Mouse (Mus musculus) limb, embryonic 14.5 days (tissue): Measurements from ENCODE around the gene Hacl1. TPM values are rescaled to one million over a fixed set of nuclear protein-coding genes. Genes with fewer than 3 reads are reported as not detected.
"Not testable (repeated sequence)": the region's sequence is repeated elsewhere in the genome, so short reads cannot be mapped to it uniquely, and the experiment has no call there.

Experiments
- ATAC-seq: fragments of 200-750 bp; cut with Nextera tagmentation; 2 replicates; pipeline ENCODE4 v1.8.0; 2017; ENCODE audit warnings: low read depth, moderate number of reproducible peaks, moderate TSS enrichment; ENCODE audit not compliant: low FRiP score
- DNase-seq: peaks from one replicate; pipeline ENCODE4 v3.0.0-alpha.2; 2015; ENCODE audit warnings: low spot score
- H3K27ac ChIP-seq: fragments of 300-500 bp; sonication (generic); replicated peaks from 2 replicates; pipeline ENCODE4 v1.5.1; 2014; ENCODE audit warnings: low read depth, mild to moderate bottlenecking, low read length, moderate library complexity, mixed read lengths
- H3K27me3 ChIP-seq: fragments of 300-500 bp; sonication (generic); 2 replicates; pipeline ENCODE4 v1.6.1; 2014; ENCODE audit warnings: low read length, mixed read lengths; ENCODE audit not compliant: control insufficient read depth, insufficient read depth
- H3K36me3 ChIP-seq: fragments of 300-500 bp; sonication (generic); 2 replicates; pipeline ENCODE4 v1.6.1; 2014; ENCODE audit warnings: mild to moderate bottlenecking, low read length, moderate library complexity, mixed read lengths; ENCODE audit not compliant: control insufficient read depth, insufficient read depth
- H3K4me1 ChIP-seq: fragments of 300-500 bp; sonication (generic); 2 replicates; pipeline ENCODE4 v1.6.1; 2014; ENCODE audit warnings: antibody characterized with exemption, low read length, mixed read lengths; ENCODE audit not compliant: control insufficient read depth, insufficient read depth
- H3K4me2 ChIP-seq: fragments of 300-500 bp; sonication (generic); replicated peaks from 2 replicates; pipeline ENCODE4 v1.6.1; 2014; ENCODE audit warnings: low read depth, mild to moderate bottlenecking, low read length, moderate library complexity; ENCODE audit not compliant: severe bottlenecking
- H3K4me3 ChIP-seq: fragments of 300-500 bp; sonication (generic); replicated peaks from 2 replicates; pipeline ENCODE4 v1.5.1; 2014; ENCODE audit warnings: low read length
- H3K9ac ChIP-seq: fragments of 300-500 bp; sonication (generic); 2 replicates; pipeline ENCODE4 v1.6.1; 2014; ENCODE audit warnings: mild to moderate bottlenecking, low read depth, low read length, moderate library complexity; ENCODE audit not compliant: severe bottlenecking
- H3K9me3 ChIP-seq: fragments of 300-500 bp; sonication (generic); 2 replicates; pipeline ENCODE4 v1.6.1; 2016; ENCODE audit warnings: low read length; ENCODE audit not compliant: control insufficient read depth
- POLR2A ChIP-seq: fragments of 200-500 bp; IDR thresholded peaks from 2 replicates; pipeline ENCODE4 v1.8.0; 2012; ENCODE audit warnings: inconsistent platforms, mild to moderate bottlenecking, moderate library complexity, borderline replicate concordance; ENCODE audit not compliant: insufficient read depth, insufficient read length; ENCODE audit errors: extremely low read depth
- WGBS: fragments of 180-500 bp; shearing (Covaris S2); extraction: QIAGEN DNeasy Blood & Tissue Kit; methylation state at CpG from one replicate; pipeline ENCODE4 v1.1.7; 2014; 5-methylcytosine and 5-hydroxymethylcytosine counted together
- polyA plus RNA-seq, 2 experiments: library from polyadenylated mRNA; depleted of rRNA in 1 of 2; stranded (reverse) in 1 of 2; unstranded in 1 of 2; fragments of >200 nt; fragmentation: Nextera tagmentation in 1 of 2; extraction: Ambion mirVana in 1 of 2; gene quantifications; 2 replicates each; pipeline versions ENCODE4 v1.2.1 to v1.2.3; 2012 to 2014

Hacl1 gene
- polyA plus RNA-seq, 2 experiments, result 16.5 to 18.2 TPM

GRCm38 (mm10) chr14:31611986-31612385 lies 29.1 kb downstream of the Hacl1 start:
- Histone ChIP-seq H3K9me3 (no peaks in the 10 kb centered on the region), H3K4me3 (no peak overlapping the region), H3K9ac (no peak overlapping the region), H3K27ac (no peak overlapping the region), H3K27me3 (no peaks in the 10 kb centered on the region), H3K4me2 (no peak overlapping the region), H3K36me3 (no peaks in the 10 kb centered on the region; the same call in 1 of the 2 replicates), H3K4me1 (no peaks in the 10 kb centered on the region)
- DNase-seq (no peak), ATAC-seq (no peak)
- TF ChIP-seq POLR2A, result no peak
- WGBS, result 61% methylated on average over 4 of the region's 4 CpGs

GRCm38 (mm10) chr14:31605514-31605913 lies 35.6 kb downstream of the Hacl1 start:
- no peak overlapping the region for H3K27ac ChIP-seq
- H3K4me1 ChIP-seq, result no peaks in the 10 kb centered on the region
- no peak overlapping the region for H3K9ac ChIP-seq
- ATAC-seq, result no peak
- H3K4me3 ChIP-seq, result no peak overlapping the region
- no peaks in the 10 kb centered on the region for H3K36me3 ChIP-seq
- no peak for TF ChIP-seq POLR2A
- WGBS, result 57% methylated on average over 6 of the region's 6 CpGs
- no peak for DNase-seq
- no peaks in the 10 kb centered on the region for H3K9me3 ChIP-seq
- no peak overlapping the region for H3K4me2 ChIP-seq
- H3K27me3 ChIP-seq, result no peaks in the 10 kb centered on the region

- Histone ChIP-seq H3K9me3 (no peaks in the 10 kb centered on the region), H3K4me1 (no peaks in the 10 kb centered on the region), H3K9ac (no peak overlapping the region), H3K36me3 (no peaks in the 10 kb centered on the region), H3K27me3 (no peaks in the 10 kb centered on the region), H3K4me2 (no peak overlapping the region), H3K4me3 (no peak overlapping the region), H3K27ac (no peak overlapping the region)
- 76% methylated on average over 5 of the region's 5 CpGs for WGBS
- no peak for ATAC-seq
- DNase-seq, result peak; percentile 38
- no peak for TF ChIP-seq POLR2A
These were observed 36.2 kb downstream of the Hacl1 start for GRCm38 (mm10) chr14:31604916-31605315.

- H3K4me1 ChIP-seq, H3K4me2 ChIP-seq, H3K9me3 ChIP-seq, H3K27ac ChIP-seq, H3K36me3 ChIP-seq, H3K9ac ChIP-seq, DNase-seq, ATAC-seq, H3K4me3 ChIP-seq, H3K27me3 ChIP-seq: not testable (repeated sequence)
- WGBS, result 85% methylated on average over 6 of the region's 6 CpGs
These were observed 38.5 kb downstream of the Hacl1 start for GRCm38 (mm10) chr14:31602616-31602979.

- Histone ChIP-seq H3K36me3 (no peaks in the 10 kb centered on the region), H3K4me1 (no peaks in the 10 kb centered on the region), H3K27me3 (no peaks in the 10 kb centered on the region), H3K4me2 (no peak overlapping the region), H3K27ac (no peak overlapping the region), H3K4me3 (no peak overlapping the region), H3K9me3 (no peaks in the 10 kb centered on the region), H3K9ac (no peak overlapping the region)
- ATAC-seq, result no peak
- TF ChIP-seq POLR2A, result no peak
- WGBS, result 93% methylated on average over 14 of the region's 14 CpGs
- no peak for DNase-seq
These were observed 39.0 kb downstream of the Hacl1 start for GRCm38 (mm10) chr14:31601908-31602615.

- Histone ChIP-seq H3K4me3 (no peak overlapping the region), H3K27me3 (no peaks in the 10 kb centered on the region), H3K36me3 (no peaks in the 10 kb centered on the region), H3K9ac (no peak overlapping the region), H3K27ac (no peak overlapping the region), H3K9me3 (no peaks in the 10 kb centered on the region), H3K4me1 (no peaks in the 10 kb centered on the region), H3K4me2 (no peak overlapping the region)
- TF ChIP-seq POLR2A, result no peak
- no peak for ATAC-seq
- 87% methylated on average over 4 of the region's 4 CpGs for WGBS
- DNase-seq, result no peak
These were observed 43.6 kb downstream of the Hacl1 start for GRCm38 (mm10) chr14:31597446-31597845.
